ENCODE assay signal across 25 mouse cellular contexts in genomic region chr4:31672171-31672841, GRCm38 (mm10).
A peak's percentile ranks its signal among the peaks of the same experiment; 100 is the strongest.
DNase-seq lines count a peak whose midpoint lies in the region; ATAC-seq lines count a peak whose summit lies in the region.
"Had no signal": no experiment of that assay in that cellular context is flagged by ENCODE, and none has a peak within 500 bp of the region (broad histone marks: within the 10 kb centered on the region; RNA-seq: fewer than 3 reads in every experiment).

No protein-coding gene starts in this region.

- peaks cover 20% of the 10 kb centered on the region for H3K4me1 ChIP-seq in forebrain, embryonic 10.5 days
- H3K4me1 ChIP-seq in forebrain, embryonic 16.5 days (replicated peaks; ENCODE audit: control insufficient read depth, insufficient read depth, low read length), result peaks cover 6% of the 10 kb centered on the region
- 0 out of 2 replicates have a peak, but pooled peaks cover 6% of the 10 kb centered on the region for H3K4me1 ChIP-seq in midbrain, embryonic 13.5 days (replicated peaks)
- H3K4me1 ChIP-seq in midbrain, embryonic 10.5 days, result peaks cover 16% of the 10 kb centered on the region
- peaks cover 17% of the 10 kb centered on the region for H3K4me1 ChIP-seq in forebrain, embryonic 13.5 days
- H3K4me1 ChIP-seq in forebrain, embryonic 15.5 days, result peaks cover 5% of the 10 kb centered on the region
- H3K4me1 ChIP-seq: hindbrain, embryonic 12.5 days; stomach, embryonic 15.5 days had no signal

- ATAC-seq in forebrain, embryonic 16.5 days, result no peak
- ATAC-seq in midbrain, embryonic 13.5 days, result peak; percentile 43; the same call in 1 of the 2 replicates
- peak; percentile 57 for ATAC-seq in forebrain, embryonic 13.5 days
- peak; percentile 27; the same call in 1 of the 2 replicates for ATAC-seq in forebrain, embryonic 15.5 days (replicated peaks)
- ATAC-seq: intestine, postnatal 0 days had no signal

- DNase-seq in forebrain, embryonic 10.5 days (ENCODE audit: extremely low spot score, low spot score), result no peak
- DNase-seq in midbrain, embryonic 10.5 days (ENCODE audit: low spot score), result no peak
- DNase-seq: adrenal gland, adult 8-10 months; B cell, adult 2 months; cerebellum, adult 18-20 months; gastrocnemius, adult 2 months; gastrocnemius, postnatal 36 days; heart, adult 18-20 months; heart, postnatal 36 days; kidney, postnatal 14 days; layer of hippocampus, adult 9-11 months; liver; lung, adult 2 months; lung, postnatal 10 days; right cerebral cortex, postnatal 25 days had no signal

- no peak overlapping the region for H3K4me2 ChIP-seq in forebrain, embryonic 16.5 days (ENCODE audit: low read length)
- no peak overlapping the region for H3K4me2 ChIP-seq in midbrain, embryonic 13.5 days (replicated peaks)
- H3K4me2 ChIP-seq in forebrain, embryonic 13.5 days, result no peak overlapping the region
- H3K4me2 ChIP-seq in forebrain, embryonic 15.5 days (replicated peaks), result no peak overlapping the region
- H3K4me2 ChIP-seq: heart, embryonic 11.5 days; hindbrain, embryonic 12.5 days; stomach, embryonic 15.5 days had no signal

- 65% methylated on average over 9 of the region's 9 CpGs for WGBS in forebrain, embryonic 10.5 days
- 30% methylated on average over 9 of the region's 9 CpGs for WGBS in forebrain, embryonic 16.5 days
- WGBS in midbrain, embryonic 13.5 days, result 60% methylated on average over 9 of the region's 9 CpGs
- 75% methylated on average over 9 of the region's 9 CpGs for WGBS in midbrain, embryonic 10.5 days
- WGBS in forebrain, embryonic 13.5 days, result 38% methylated on average over 9 of the region's 9 CpGs
- WGBS in forebrain, embryonic 15.5 days, result 37% methylated on average over 9 of the region's 9 CpGs

- H3K9me3 ChIP-seq in forebrain, embryonic 10.5 days, result no peaks in the 10 kb centered on the region
- no peaks in the 10 kb centered on the region for H3K9me3 ChIP-seq in forebrain, embryonic 16.5 days (ENCODE audit: control insufficient read depth, low read length)
- no peaks in the 10 kb centered on the region for H3K9me3 ChIP-seq in midbrain, embryonic 13.5 days
- H3K9me3 ChIP-seq in midbrain, embryonic 10.5 days (replicated peaks), result no peaks in the 10 kb centered on the region
- H3K9me3 ChIP-seq in forebrain, embryonic 13.5 days (replicated peaks), result no peaks in the 10 kb centered on the region
- H3K9me3 ChIP-seq in forebrain, embryonic 15.5 days, result no peaks in the 10 kb centered on the region
- H3K9me3 ChIP-seq: hindbrain, embryonic 12.5 days; stomach, embryonic 15.5 days had no signal

- no peak overlapping the region for H3K9ac ChIP-seq in forebrain, embryonic 16.5 days (replicated peaks; ENCODE audit: low read depth, low read length)
- H3K9ac ChIP-seq in midbrain, embryonic 13.5 days (replicated peaks), result no peak overlapping the region
- H3K9ac ChIP-seq in forebrain, embryonic 13.5 days, result no peak overlapping the region
- no peak overlapping the region for H3K9ac ChIP-seq in forebrain, embryonic 15.5 days (replicated peaks)
- H3K9ac ChIP-seq: hindbrain, embryonic 12.5 days; liver, embryonic 14.5 days; stomach, embryonic 15.5 days had no signal

- H3K4me3 ChIP-seq in forebrain, embryonic 10.5 days, result no peak overlapping the region
- no peak overlapping the region for H3K4me3 ChIP-seq in forebrain, embryonic 16.5 days (replicated peaks; ENCODE audit: low read length)
- no peak overlapping the region for H3K4me3 ChIP-seq in midbrain, embryonic 13.5 days (replicated peaks)
- H3K4me3 ChIP-seq in midbrain, embryonic 10.5 days, result no peak overlapping the region
- H3K4me3 ChIP-seq in forebrain, embryonic 13.5 days, result no peak overlapping the region
- no peak overlapping the region for H3K4me3 ChIP-seq in forebrain, embryonic 15.5 days
- H3K4me3 ChIP-seq: gastrocnemius, adult 2 months; hindbrain, embryonic 12.5 days; stomach, embryonic 15.5 days had no signal

- H3K27me3 ChIP-seq in forebrain, embryonic 10.5 days (ENCODE audit: poor library complexity, severe bottlenecking), result no peaks in the 10 kb centered on the region
- H3K27me3 ChIP-seq in forebrain, embryonic 16.5 days (replicated peaks; ENCODE audit: control insufficient read depth, insufficient read depth, low read length), result no peaks in the 10 kb centered on the region
- no peaks in the 10 kb centered on the region for H3K27me3 ChIP-seq in midbrain, embryonic 13.5 days
- no peaks in the 10 kb centered on the region for H3K27me3 ChIP-seq in midbrain, embryonic 10.5 days (ENCODE audit: low read depth, poor library complexity, severe bottlenecking)
- H3K27me3 ChIP-seq in forebrain, embryonic 13.5 days, result no peaks in the 10 kb centered on the region
- H3K27me3 ChIP-seq in forebrain, embryonic 15.5 days, result no peaks in the 10 kb centered on the region
- H3K27me3 ChIP-seq: hindbrain, embryonic 12.5 days; stomach, embryonic 15.5 days had no signal

- peak overlapping the region; percentile 60; the same call in 1 of the 2 replicates for H3K27ac ChIP-seq in forebrain, embryonic 10.5 days
- no peak overlapping the region for H3K27ac ChIP-seq in forebrain, embryonic 16.5 days (ENCODE audit: low read length)
- no peak overlapping the region for H3K27ac ChIP-seq in midbrain, embryonic 13.5 days
- H3K27ac ChIP-seq in midbrain, embryonic 10.5 days (replicated peaks), result no peak overlapping the region; the same call in 1 of the 2 replicates
- H3K27ac ChIP-seq in forebrain, embryonic 13.5 days, result peak overlapping the region; percentile 52
- no peak overlapping the region for H3K27ac ChIP-seq in forebrain, embryonic 15.5 days (replicated peaks)
- H3K27ac ChIP-seq: gastrocnemius, adult 2 months; hindbrain, embryonic 12.5 days; liver, embryonic 14.5 days; macrophage; stomach, embryonic 15.5 days had no signal

- no peaks in the 10 kb centered on the region for H3K36me3 ChIP-seq in forebrain, embryonic 10.5 days (replicated peaks)
- no peaks in the 10 kb centered on the region for H3K36me3 ChIP-seq in forebrain, embryonic 16.5 days (ENCODE audit: control insufficient read depth, insufficient read depth)
- H3K36me3 ChIP-seq in midbrain, embryonic 13.5 days, result no peaks in the 10 kb centered on the region
- no peaks in the 10 kb centered on the region for H3K36me3 ChIP-seq in midbrain, embryonic 10.5 days
- no peaks in the 10 kb centered on the region for H3K36me3 ChIP-seq in forebrain, embryonic 13.5 days (ENCODE audit: poor library complexity, severe bottlenecking)
- H3K36me3 ChIP-seq in forebrain, embryonic 15.5 days, result no peaks in the 10 kb centered on the region
- H3K36me3 ChIP-seq: hindbrain, embryonic 12.5 days; stomach, embryonic 15.5 days had no signal

Comparison
In these comparisons a context has a peak if more than half of its experiments do, and no peak if none do; other contexts are left out.
1. H3K27ac ChIP-seq: peak in forebrain, embryonic 10.5 days (single experiment) and forebrain, embryonic 13.5 days (single experiment); none in forebrain, embryonic 16.5 days (single experiment), midbrain, embryonic 13.5 days (single experiment), midbrain, embryonic 10.5 days (single experiment) and forebrain, embryonic 15.5 days (single experiment).